Mouse (Mus musculus): ENCODE data around the gene Olfr25.

Gene Olfr25

GRCm38 (mm10) chr9:38328760-38329159 is at the start of gene Olfr25:
Olfr25 (plus strand) TSS chr9:38329060.
- DNase-seq: no peak

DNA sequence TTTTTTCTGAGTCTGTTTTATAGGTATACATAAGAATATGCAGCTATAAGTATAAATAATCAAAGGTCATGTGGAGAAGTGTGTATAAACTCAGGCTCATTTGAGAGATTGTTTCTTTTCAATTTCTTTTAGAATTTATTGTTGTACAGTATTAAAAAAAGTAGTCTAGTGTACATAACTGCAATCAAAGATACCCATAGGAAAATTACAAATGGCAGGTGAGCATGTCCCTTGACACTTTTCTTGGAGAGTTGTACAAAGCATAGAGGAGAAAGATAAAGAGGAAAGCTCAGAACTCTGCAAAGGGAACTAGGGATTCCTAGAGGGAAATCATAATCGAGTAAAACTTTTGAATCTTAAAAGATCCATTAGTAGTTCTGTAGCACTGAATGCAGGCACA is 38.1 kb upstream of the Olfr25 start, which contains the start of gene Olfr896-ps1:
Gene Olfr896-ps1 (plus strand): TSS at position 301 of the 400 bp plus-strand sequence.
- no peak for DNase-seq

DNA sequence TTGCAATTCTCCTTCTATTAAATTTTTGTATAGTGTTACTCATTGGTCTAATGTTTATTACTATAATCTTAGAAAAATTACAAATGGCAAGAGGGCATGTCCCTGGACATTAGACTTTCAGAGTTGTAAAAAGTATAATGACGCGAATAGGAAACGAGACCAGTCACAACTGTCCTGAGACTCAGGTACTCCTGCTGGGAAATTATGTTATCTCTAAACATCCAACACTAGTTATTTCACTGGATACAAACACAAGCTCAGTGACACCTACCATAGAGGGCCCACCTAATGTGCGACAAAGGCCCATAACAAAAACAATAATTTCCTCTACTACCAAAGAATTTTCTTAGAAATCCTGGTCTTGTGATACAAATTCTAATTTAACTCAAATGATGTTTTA is 19.3 kb downstream of the Olfr25 start, which contains the start of gene Olfr898:
Gene Olfr898 (plus strand): TSS at position 301 of the 400 bp plus-strand sequence.
- no peak for DNase-seq

DNA sequence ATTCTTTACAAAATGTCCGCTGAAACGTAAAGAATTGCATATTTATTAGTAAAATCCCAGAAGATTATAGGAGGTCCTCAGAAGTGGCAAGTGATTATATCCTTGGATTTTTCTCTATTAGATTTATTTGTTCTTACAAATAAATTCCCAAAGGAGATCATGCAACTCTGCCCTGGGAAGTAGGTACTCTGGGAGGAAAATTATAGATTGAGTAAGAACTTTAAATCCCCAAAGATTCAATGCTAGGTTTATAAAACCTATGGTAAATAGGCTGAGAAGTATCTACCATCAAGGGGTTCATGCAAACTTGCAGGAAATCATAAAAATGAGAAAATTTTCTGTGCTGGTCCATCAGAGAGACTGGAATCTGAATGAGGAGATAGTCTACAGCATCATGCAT is 37.7 kb downstream of the Olfr25 start, which contains the start of gene Olfr250:
Gene Olfr250 (plus strand): TSS at position 301 of the 400 bp plus-strand sequence.
- DNase-seq: no peak

GRCm38 (mm10) chr9:38376786-38377185 is 47.9 kb downstream of the Olfr25 start, which contains the start of gene Olfr251:
Olfr251 (plus strand) TSS chr9:38377086.
- DNase-seq: no peak
